Mouse (Mus musculus): ENCODE results near the gene Gm6793. TPM values are rescaled to one million over a fixed set of nuclear protein-coding genes. Genes with fewer than 3 reads are reported as not detected.

Gene Gm6793
- total and polyA plus RNA-seq, 3 experiments = 0.27 TPM; not detected in 2

DNA sequence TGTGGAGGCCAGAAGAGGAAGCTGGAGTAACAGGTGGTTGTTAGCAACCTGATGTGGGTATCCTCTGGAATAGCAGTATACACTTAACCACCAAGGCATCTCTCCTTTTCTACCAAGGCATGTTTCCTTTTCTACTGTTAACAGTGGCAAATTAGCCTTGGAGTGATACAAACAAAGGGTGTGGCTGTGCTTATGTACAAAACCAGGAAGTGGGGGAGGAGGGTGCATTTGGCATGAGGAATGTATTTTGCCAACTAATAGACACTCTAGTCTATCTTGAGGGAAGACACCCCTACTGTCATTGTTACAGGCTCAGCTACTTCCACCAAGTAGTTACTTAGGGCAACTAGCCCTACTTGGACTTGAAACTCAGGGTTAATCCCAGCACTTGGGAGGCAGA lies 10.1 kb downstream of the Gm6793 start:
- H3K4me2 ChIP-seq (ENCODE audit: insufficient read depth, low read depth, poor library complexity, severe bottlenecking) = no peak overlapping the region
- no peaks in the 10 kb centered on the region for H3K27me3 ChIP-seq (replicated peaks)
- DNase-seq (ENCODE audit: extremely low read depth) = no peak
- peaks cover 2 to 12% of the 10 kb centered on the region in 2 experiments; a peak in 2 of 4 replicates for H3K4me1 ChIP-seq (ENCODE audit: control insufficient read depth in 1 of 2, insufficient read depth in 2 of 2)
- H3K79me2 ChIP-seq (replicated peaks; ENCODE audit: control insufficient read depth, extremely low read depth, insufficient read depth, poor library complexity, severe bottlenecking) = peaks cover 51% of the 10 kb centered on the region
- H3K4me3 ChIP-seq (replicated peaks in 1 of 3; ENCODE audit: low read depth in 2 of 3, low read length in 2 of 3, poor library complexity in 1 of 3) = no peak overlapping the region
- H3K9me3 ChIP-seq (replicated peaks; ENCODE audit: low read length) = no peaks in the 10 kb centered on the region
- peaks cover 60 to 84% of the 10 kb centered on the region in 2 experiments for H3K36me3 ChIP-seq (replicated peaks in 1 of 2; ENCODE audit: control insufficient read depth in 1 of 2, insufficient read depth in 1 of 2, low read length in 1 of 2)
- TF ChIP-seq ZMIZ1 (IDR thresholded peaks at IDR 0.05; ENCODE audit: low read depth, low read length) = no peak
- no peak for TF ChIP-seq IRF4 (IDR thresholded peaks at IDR 0.05; ENCODE audit: low read depth, low read length)
- TF ChIP-seq MXI1 (IDR thresholded peaks at IDR 0.05; ENCODE audit: low read depth, low read length) = no peak
- TF ChIP-seq MAX (IDR thresholded peaks at IDR 0.05; ENCODE audit: low read length) = no peak
- no peak for TF ChIP-seq MAZ (IDR thresholded peaks at IDR 0.05; ENCODE audit: low read depth, low read length)
- TF ChIP-seq ETS1 (conservative IDR thresholded peaks at IDR 0.05; ENCODE audit: low read depth, low read length) = no peak
- TF ChIP-seq UBTF (IDR thresholded peaks at IDR 0.05; ENCODE audit: low read depth, low read length) = no peak
- TF ChIP-seq USF2 (conservative IDR thresholded peaks at IDR 0.05; ENCODE audit: low read depth, low read length) = no peak
- no peak for TF ChIP-seq SIN3A (IDR thresholded peaks at IDR 0.05; ENCODE audit: low read length)
- TF ChIP-seq NRF1 (IDR thresholded peaks at IDR 0.05; ENCODE audit: low read depth, low read length) = no peak
- no peak for TF ChIP-seq BHLHE40 (IDR thresholded peaks at IDR 0.05; ENCODE audit: low read depth, low read length)
- no peak for TF ChIP-seq SMC3 (IDR thresholded peaks at IDR 0.05; ENCODE audit: low read depth, low read length)
- TF ChIP-seq EP300 (IDR thresholded peaks at IDR 0.05; ENCODE audit: low read length) = no peak
- TF ChIP-seq POLR2AphosphoS2 (IDR thresholded peaks at IDR 0.05; ENCODE audit: low read depth, low read length) = no peak
- TF ChIP-seq GABPA (IDR thresholded peaks at IDR 0.05; ENCODE audit: insufficient replicate concordance, low read depth, low read length) = no peak
- TF ChIP-seq TBP (conservative IDR thresholded peaks at IDR 0.05; ENCODE audit: low read depth, low read length) = no peak
- no peak overlapping the region for H3K9ac ChIP-seq (ENCODE audit: insufficient read depth, low read depth)
- dilution Hi-C loops (cut with MboI; ENCODE audit: extremely low pct_ligation_motif_present, extremely low pct_unique_long_range_greater_than_20kb, low sequenced_read_pairs) (no loop called here), in situ Hi-C loops (cut with MboI; ENCODE audit: low pct_ligation_motif_present, low pct_unique_long_range_greater_than_20kb, low sequenced_read_pairs) (no loop called here)
- H3K27ac ChIP-seq (ENCODE audit: insufficient read depth, low read depth) = no peak overlapping the region

GRCm38 (mm10) chr8:111992703-111993039 lies 22.2 kb downstream of the Gm6793 start:
- Histone ChIP-seq H3K36me3 (replicated peaks in 1 of 2; ENCODE audit: control insufficient read depth in 1 of 2, insufficient read depth in 1 of 2, low read length in 1 of 2) (peaks cover 58 to 73% of the 10 kb centered on the region in 2 experiments), H3K4me2 (ENCODE audit: insufficient read depth, low read depth, poor library complexity, severe bottlenecking) (no peak overlapping the region), H3K4me1 (ENCODE audit: control insufficient read depth in 1 of 2, insufficient read depth in 2 of 2) (peaks cover 2 to 21% of the 10 kb centered on the region in 2 experiments; a peak in 3 of 4 replicates), H3K4me3 (replicated peaks in 1 of 3; ENCODE audit: low read depth in 2 of 3, low read length in 2 of 3, poor library complexity in 1 of 3) (no peak overlapping the region), H3K27me3 (replicated peaks) (no peaks in the 10 kb centered on the region), H3K79me2 (replicated peaks; ENCODE audit: control insufficient read depth, extremely low read depth, insufficient read depth, poor library complexity, severe bottlenecking) (no peaks in the 10 kb centered on the region; the same call in 1 of the 2 replicates), H3K27ac (ENCODE audit: insufficient read depth, low read depth) (no peak overlapping the region), H3K9ac (ENCODE audit: insufficient read depth, low read depth) (no peak overlapping the region), H3K9me3 (replicated peaks; ENCODE audit: low read length) (no peaks in the 10 kb centered on the region)
- in situ Hi-C loops (cut with MboI; ENCODE audit: low pct_ligation_motif_present, low pct_unique_long_range_greater_than_20kb, low sequenced_read_pairs) = loop anchor here (10.0 kb wide), 1 partner anchor 118 kb away; the partner anchor contains the start of gene Tmem170
- dilution Hi-C loops (cut with MboI; ENCODE audit: extremely low pct_ligation_motif_present, extremely low pct_unique_long_range_greater_than_20kb, low sequenced_read_pairs) = no loop called here
- TF ChIP-seq NRF1 (IDR thresholded peaks at IDR 0.05; ENCODE audit: low read depth, low read length) (no peak), ZKSCAN1 (IDR thresholded peaks at IDR 0.05; ENCODE audit: borderline replicate concordance, low read depth, low read length) (no peak), CHD1 (IDR thresholded peaks at IDR 0.05; ENCODE audit: low read depth, low read length) (no peak), SIN3A (IDR thresholded peaks at IDR 0.05; ENCODE audit: low read length) (no peak), NELFE (IDR thresholded peaks at IDR 0.05; ENCODE audit: low read depth, low read length) (no peak), RAD21 (IDR thresholded peaks at IDR 0.05; ENCODE audit: low read depth, low read length) (no peak)
- DNase-seq (ENCODE audit: extremely low read depth) = no peak
